Mouse (Mus musculus) liver, embryonic 13.5 days (tissue): ENCODE measurements at regions not wholly inside any gene's neighbourhood (a gene's known extent, or its start where the extent isn't known, plus 50 kb on each side); places are given as distances from the start of the nearest gene placed in this dataset.

ENCODE experiments used
- ATAC-seq: fragments of 200-750 bp; cut with Nextera tagmentation; 2 replicates; pipeline ENCODE4 v1.8.0; 2017; ENCODE audit warnings: low read depth, mild to moderate bottlenecking, moderate number of reproducible peaks, moderate library complexity
- DNase-seq: peaks from one replicate; pipeline ENCODE4 v3.0.0; 2022
- H3K27ac ChIP-seq: fragments of 300-500 bp; sonication (generic); 2 replicates; pipeline ENCODE4 v1.5.1; 2015; ENCODE audit warnings: moderate library complexity, mild to moderate bottlenecking, inconsistent platforms
- H3K27me3 ChIP-seq: fragments of 300-500 bp; sonication (generic); 2 replicates; pipeline ENCODE4 v1.6.1; 2015; ENCODE audit warnings: mild to moderate bottlenecking, inconsistent platforms
- H3K36me3 ChIP-seq: fragments of 300-500 bp; sonication (generic); 2 replicates; pipeline ENCODE4 v1.6.1; 2015; ENCODE audit warnings: mild to moderate bottlenecking, inconsistent platforms
- H3K4me1 ChIP-seq: fragments of 300-500 bp; sonication (generic); replicated peaks from 2 replicates; pipeline ENCODE4 v1.6.1; 2015; ENCODE audit warnings: inconsistent platforms
- H3K4me2 ChIP-seq: fragments of 300-500 bp; sonication (generic); 2 replicates; pipeline ENCODE4 v1.6.1; 2015; ENCODE audit warnings: inconsistent platforms, mild to moderate bottlenecking, moderate library complexity
- H3K4me3 ChIP-seq: fragments of 300-500 bp; sonication (generic); replicated peaks from 2 replicates; pipeline ENCODE4 v1.5.1; 2015; ENCODE audit warnings: mild to moderate bottlenecking, inconsistent platforms
- H3K9ac ChIP-seq: fragments of 300-500 bp; sonication (generic); 2 replicates; pipeline ENCODE4 v1.6.1; 2015; ENCODE audit warnings: mild to moderate bottlenecking, inconsistent platforms
- H3K9me3 ChIP-seq: fragments of 300-500 bp; sonication (generic); replicated peaks from 2 replicates; pipeline ENCODE4 v1.6.1; 2016; ENCODE audit warnings: inconsistent platforms
- whole genome bisulfite sequencing: fragments of 180-500 bp; shearing (Covaris S2); methylation state at CpG from one replicate; pipeline ENCODE4 v1.1.7; 2015; ENCODE audit not compliant: insufficient replicate concordance; 5-methylcytosine and 5-hydroxymethylcytosine counted together

DNA sequence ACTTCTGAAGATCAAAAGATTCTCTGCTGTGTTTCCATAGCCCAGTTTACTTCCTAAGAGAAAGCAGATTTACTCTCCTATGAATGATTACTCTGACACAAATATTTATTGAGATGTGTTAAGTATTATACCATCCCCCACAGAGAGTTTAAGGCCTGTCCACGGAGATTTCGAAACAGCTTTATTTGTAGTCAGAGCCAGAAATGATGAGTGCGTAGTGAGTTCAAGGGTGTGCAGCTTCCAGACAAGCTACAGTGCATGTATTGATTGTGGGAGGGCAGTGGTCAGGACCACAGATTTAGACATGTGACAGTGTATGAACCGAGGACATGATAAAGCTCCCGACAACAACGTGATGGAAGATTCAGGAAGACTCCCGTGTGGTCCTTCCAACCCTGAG, 126.8 kb downstream of the Hlx start:
- no peak for ATAC-seq
- Histone ChIP-seq H3K4me1 (no peaks in the 10 kb centered on the region), H3K9me3 (no peaks in the 10 kb centered on the region), H3K27ac (no peak overlapping the region), H3K4me2 (no peak overlapping the region), H3K4me3 (no peak overlapping the region), H3K9ac (no peak overlapping the region), H3K36me3 (no peaks in the 10 kb centered on the region), H3K27me3 (no peaks in the 10 kb centered on the region)
- DNase-seq, result no peak
- WGBS, result 62% methylated on average over 7 of the region's 7 CpGs

DNA sequence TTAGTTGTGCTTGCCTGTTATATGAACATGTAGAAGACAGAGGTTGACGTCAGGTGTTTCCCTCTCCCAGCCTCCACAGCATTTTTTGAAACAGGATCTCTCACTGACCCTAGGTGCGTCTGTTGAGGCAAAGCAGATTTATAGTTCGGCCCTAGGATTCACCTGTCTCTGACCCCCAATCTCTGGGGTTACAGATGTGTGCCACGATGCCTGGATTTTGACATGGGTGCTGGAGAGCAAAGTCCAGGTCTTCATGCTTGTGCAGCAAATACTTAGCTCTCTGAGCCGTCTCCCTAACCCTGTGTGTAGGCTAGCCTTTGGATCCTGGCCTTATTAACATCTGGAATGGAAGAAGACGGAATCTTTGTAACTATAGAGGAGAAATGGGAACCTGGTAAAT, 129.3 kb downstream of the Hlx start:
- no peak overlapping the region for H3K4me3 ChIP-seq
- no peaks in the 10 kb centered on the region for H3K9me3 ChIP-seq
- ATAC-seq (no peak), DNase-seq (no peak)
- H3K36me3 ChIP-seq, result no peaks in the 10 kb centered on the region
- H3K9ac ChIP-seq, result no peak overlapping the region
- no peak overlapping the region for H3K27ac ChIP-seq
- H3K27me3 ChIP-seq, result no peaks in the 10 kb centered on the region
- no peak overlapping the region for H3K4me2 ChIP-seq
- no peaks in the 10 kb centered on the region for H3K4me1 ChIP-seq
- WGBS, result 68% methylated on average over 6 of the region's 6 CpGs

DNA sequence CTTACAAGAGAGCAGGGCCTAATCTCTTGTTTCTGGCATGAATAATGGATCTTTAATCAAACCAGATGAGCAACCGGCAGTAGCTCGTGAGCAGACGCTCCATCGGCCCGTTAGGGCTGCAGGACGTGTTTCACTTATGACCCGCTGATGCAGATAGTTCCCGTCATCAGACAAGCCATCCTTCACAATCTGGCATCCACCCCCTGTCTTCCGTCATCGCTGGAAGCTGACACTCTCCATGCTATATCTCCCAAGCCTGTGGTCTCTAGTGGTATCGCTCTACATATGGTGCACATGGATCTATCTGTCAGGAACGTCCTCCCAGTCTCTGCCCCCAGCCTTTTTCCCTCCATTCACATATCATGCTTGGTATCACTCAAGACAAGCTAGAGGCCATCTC, 137.0 kb downstream of the Hlx start:
- Histone ChIP-seq H3K9me3 (no peaks in the 10 kb centered on the region), H3K27me3 (no peaks in the 10 kb centered on the region), H3K27ac (no peak overlapping the region), H3K4me1 (no peaks in the 10 kb centered on the region), H3K4me2 (no peak overlapping the region), H3K4me3 (no peak overlapping the region), H3K9ac (no peak overlapping the region), H3K36me3 (no peaks in the 10 kb centered on the region)
- ATAC-seq (no peak), DNase-seq (no peak)
- 71% methylated on average over 12 of the region's 12 CpGs for WGBS

DNA sequence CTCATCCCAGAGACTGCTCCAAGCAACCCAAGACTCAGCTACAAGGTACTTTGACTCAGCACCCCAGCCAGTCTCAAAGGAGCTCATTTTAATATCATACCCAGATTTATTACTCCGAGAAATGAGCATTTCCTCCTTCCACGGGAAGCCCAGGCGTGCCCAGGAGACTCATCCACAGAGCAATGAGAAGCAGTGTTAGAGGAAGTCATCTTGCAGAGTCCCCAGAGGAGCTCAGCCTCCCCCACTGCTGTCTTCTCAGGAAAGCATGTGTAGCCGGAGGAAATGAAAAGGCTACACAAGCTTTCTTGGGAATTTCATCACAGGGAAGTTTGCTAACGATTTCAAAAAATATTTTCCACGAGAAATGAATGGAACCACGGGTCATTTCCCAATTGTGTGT, 141.8 kb downstream of the Hlx start:
- Histone ChIP-seq H3K4me2 (no peak overlapping the region), H3K27ac (no peak overlapping the region), H3K9ac (no peak overlapping the region), H3K27me3 (no peaks in the 10 kb centered on the region), H3K36me3 (no peaks in the 10 kb centered on the region), H3K4me3 (no peak overlapping the region), H3K4me1 (no peaks in the 10 kb centered on the region), H3K9me3 (no peaks in the 10 kb centered on the region)
- ATAC-seq (no peak), DNase-seq (no peak)
- WGBS, result 24% methylated on average over 7 of the region's 7 CpGs

DNA sequence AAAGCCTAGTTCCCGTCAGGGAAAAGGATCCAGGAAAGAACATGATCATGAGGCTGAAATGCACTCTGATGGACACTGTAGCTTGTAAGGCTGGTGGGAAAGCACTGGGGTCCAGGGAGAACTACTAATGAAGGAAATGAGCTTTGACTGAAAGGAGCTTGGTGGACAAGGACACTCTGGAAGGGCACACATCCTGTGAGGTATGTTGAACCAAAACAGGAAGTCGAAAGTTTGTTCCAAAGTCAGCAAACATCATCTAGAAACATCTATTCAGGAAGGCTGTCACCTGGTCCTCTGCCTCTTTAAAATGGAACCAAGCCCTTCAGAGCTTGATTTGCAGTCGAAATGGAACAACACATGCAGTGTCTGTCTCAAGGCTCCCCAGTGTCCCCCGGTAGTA, 143.1 kb downstream of the Hlx start:
- 44% methylated on average over 4 of the region's 4 CpGs for WGBS
- Histone ChIP-seq H3K4me3 (no peak overlapping the region), H3K4me2 (no peak overlapping the region)

DNA sequence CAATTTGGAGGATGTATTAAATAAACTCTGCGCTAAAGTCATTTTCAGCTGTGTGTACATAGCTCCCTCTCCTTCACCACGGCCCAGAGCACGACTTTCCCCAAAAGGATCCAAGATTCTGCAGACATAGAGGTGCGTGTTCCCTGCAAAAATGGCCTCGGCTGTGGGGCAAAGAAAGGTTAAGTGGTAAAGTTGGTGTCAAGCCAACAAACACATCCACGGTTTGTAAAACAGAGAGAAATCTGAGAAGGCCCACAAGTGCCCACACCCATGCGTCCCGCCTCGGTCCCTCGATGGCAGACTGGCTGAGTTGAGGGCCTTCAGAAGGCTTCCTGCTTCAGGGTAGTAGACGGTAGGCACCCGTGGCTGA, 147.9 kb downstream of the Hlx start:
- H3K27me3 ChIP-seq, result no peaks in the 10 kb centered on the region
- no peak overlapping the region for H3K27ac ChIP-seq
- H3K4me2 ChIP-seq, result no peak overlapping the region
- DNase-seq (no peak), ATAC-seq (no peak)
- H3K9ac ChIP-seq, result no peak overlapping the region
- no peaks in the 10 kb centered on the region for H3K4me1 ChIP-seq
- no peaks in the 10 kb centered on the region for H3K36me3 ChIP-seq
- H3K4me3 ChIP-seq, result no peak overlapping the region
- 69% methylated on average over 12 of the region's 12 CpGs for WGBS
- H3K9me3 ChIP-seq, result no peaks in the 10 kb centered on the region

More for the DNA sequence above, 143.1 kb downstream of the Hlx start:
- Histone ChIP-seq H3K9ac (no peak overlapping the region), H3K36me3 (no peaks in the 10 kb centered on the region), H3K27ac (no peak overlapping the region), H3K4me1 (no peaks in the 10 kb centered on the region), H3K9me3 (no peaks in the 10 kb centered on the region), H3K27me3 (no peaks in the 10 kb centered on the region)
- ATAC-seq (no peak), DNase-seq (no peak)

DNA sequence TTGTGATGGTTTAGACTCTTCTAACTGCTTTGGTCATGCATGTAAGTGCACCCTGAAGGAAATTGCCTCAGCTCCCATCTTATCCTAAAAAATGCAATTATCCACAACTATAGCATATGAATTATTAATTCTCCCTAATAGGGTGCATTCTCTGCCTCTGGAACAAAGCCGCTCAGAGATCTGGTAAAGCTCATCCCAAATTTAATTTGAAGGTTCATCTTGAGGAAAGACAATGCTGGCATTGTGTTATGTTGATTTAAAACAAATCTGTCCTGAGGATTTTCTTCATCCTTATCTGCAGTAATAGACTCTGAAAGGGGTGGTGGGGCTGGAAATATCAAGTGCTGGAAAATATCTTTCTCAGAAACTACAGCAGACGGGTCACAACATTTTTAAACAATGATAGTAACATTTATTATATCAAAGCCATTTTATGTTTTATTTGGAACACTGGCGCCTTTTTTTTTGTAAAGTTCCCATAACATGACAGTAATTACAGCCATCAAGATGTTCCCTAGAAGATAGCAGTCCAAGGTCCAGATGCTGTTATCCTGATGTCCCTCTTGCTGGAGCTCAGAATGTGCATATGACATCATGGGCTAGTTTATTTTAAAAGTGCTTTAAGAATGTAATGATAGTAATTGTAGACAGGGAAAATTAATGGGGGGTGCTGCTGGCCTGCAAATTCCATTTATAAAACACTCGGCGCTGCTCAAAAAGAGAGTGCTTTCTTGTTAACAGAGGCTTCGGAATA, 148.5 kb downstream of the Hlx start:
- no peaks in the 10 kb centered on the region for H3K36me3 ChIP-seq
- 66% methylated on average over 6 of the region's 6 CpGs for WGBS
- no peak overlapping the region for H3K4me3 ChIP-seq
- no peaks in the 10 kb centered on the region for H3K9me3 ChIP-seq
- no peaks in the 10 kb centered on the region for H3K27me3 ChIP-seq
- H3K4me1 ChIP-seq, result no peaks in the 10 kb centered on the region
- no peak overlapping the region for H3K27ac ChIP-seq
- H3K4me2 ChIP-seq, result no peak overlapping the region
- no peak for ATAC-seq
- no peak for DNase-seq
- no peak overlapping the region for H3K9ac ChIP-seq

DNA sequence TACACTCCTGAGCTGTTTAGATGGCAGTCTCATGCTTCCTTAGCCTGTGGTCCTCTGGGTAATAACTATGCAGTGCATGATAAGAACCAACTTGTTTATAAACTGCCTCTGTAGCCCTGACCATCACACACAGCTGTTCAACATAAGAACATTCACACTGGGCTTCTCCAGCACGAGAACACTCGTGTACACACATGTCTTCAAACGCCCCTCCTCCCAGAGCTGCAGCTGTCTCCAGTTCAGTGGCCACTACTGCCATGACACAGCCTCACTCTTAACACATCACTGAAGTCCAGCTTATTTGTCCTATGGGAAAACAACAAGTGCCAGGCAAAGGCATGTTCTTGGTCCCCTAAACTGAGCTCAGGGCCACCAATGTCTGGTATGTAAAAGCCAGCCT, 152.9 kb downstream of the Hlx start:
- peak; percentile 36; the same call in 1 of the 2 replicates for ATAC-seq
- no peaks in the 10 kb centered on the region for H3K4me1 ChIP-seq
- no peak for DNase-seq
- H3K4me3 ChIP-seq, result no peak overlapping the region
- no peaks in the 10 kb centered on the region for H3K27me3 ChIP-seq
- H3K4me2 ChIP-seq, result no peak overlapping the region
- H3K27ac ChIP-seq, result no peak overlapping the region
- H3K9me3 ChIP-seq, result no peaks in the 10 kb centered on the region
- H3K9ac ChIP-seq, result no peak overlapping the region
- WGBS, result 60% methylated on average over 3 of the region's 3 CpGs
- H3K36me3 ChIP-seq, result no peaks in the 10 kb centered on the region

DNA sequence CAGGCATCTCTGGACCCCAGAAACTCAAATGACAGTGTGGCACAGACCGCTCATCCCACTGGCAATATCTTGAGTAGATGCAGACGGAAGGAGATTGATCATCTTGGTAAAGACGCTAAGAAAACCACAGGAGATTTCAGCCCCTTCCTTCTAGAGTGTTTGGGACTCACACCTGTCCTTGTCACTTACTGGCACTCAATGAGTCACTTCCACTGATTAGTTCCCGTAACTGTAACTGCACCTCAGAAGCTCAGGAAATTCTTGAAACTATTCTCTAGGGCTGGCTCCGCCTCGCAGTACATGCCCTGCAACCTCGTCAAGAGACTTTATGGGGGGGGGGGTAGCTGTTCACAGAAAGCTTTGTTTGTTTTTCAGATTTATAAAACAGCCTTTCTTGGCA, 155.9 kb downstream of the Hlx start:
- H3K9me3 ChIP-seq, result no peaks in the 10 kb centered on the region
- no peaks in the 10 kb centered on the region for H3K36me3 ChIP-seq
- H3K27me3 ChIP-seq, result no peaks in the 10 kb centered on the region
- H3K4me1 ChIP-seq, result no peaks in the 10 kb centered on the region
- no peak overlapping the region for H3K27ac ChIP-seq
- 49% methylated on average over 7 of the region's 7 CpGs for WGBS
- no peak for ATAC-seq
- H3K9ac ChIP-seq, result no peak overlapping the region
- H3K4me3 ChIP-seq, result no peak overlapping the region
- no peak overlapping the region for H3K4me2 ChIP-seq
- no peak for DNase-seq

DNA sequence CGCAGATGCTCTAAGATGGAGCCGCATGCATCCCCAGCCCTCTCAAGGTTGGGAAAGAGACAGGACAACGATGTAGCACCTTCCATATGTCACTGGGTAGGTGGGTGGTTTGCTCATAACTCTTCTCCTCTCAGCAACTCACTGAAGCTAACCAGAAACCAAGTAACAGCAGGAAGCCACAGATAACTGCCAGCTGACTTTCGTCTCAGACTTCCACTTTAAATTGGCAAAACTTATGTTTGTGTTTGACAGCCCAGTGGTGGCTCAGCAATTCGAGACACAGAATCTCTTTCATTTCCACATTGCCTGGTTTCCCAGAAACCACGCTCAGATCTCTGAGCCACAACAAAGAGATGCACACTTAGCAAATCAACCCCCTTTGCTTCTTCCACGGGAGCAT, 159.1 kb downstream of the Hlx start:
- H3K9me3 ChIP-seq, result no peaks in the 10 kb centered on the region
- H3K9ac ChIP-seq, result no peak overlapping the region
- 34% methylated on average over 7 of the region's 7 CpGs for WGBS
- no peak overlapping the region for H3K4me2 ChIP-seq
- no peak overlapping the region for H3K4me3 ChIP-seq
- no peak overlapping the region for H3K27ac ChIP-seq
- ATAC-seq (no peak), DNase-seq (no peak)
- no peaks in the 10 kb centered on the region for H3K27me3 ChIP-seq
- no peaks in the 10 kb centered on the region for H3K36me3 ChIP-seq
- no peaks in the 10 kb centered on the region for H3K4me1 ChIP-seq

DNA sequence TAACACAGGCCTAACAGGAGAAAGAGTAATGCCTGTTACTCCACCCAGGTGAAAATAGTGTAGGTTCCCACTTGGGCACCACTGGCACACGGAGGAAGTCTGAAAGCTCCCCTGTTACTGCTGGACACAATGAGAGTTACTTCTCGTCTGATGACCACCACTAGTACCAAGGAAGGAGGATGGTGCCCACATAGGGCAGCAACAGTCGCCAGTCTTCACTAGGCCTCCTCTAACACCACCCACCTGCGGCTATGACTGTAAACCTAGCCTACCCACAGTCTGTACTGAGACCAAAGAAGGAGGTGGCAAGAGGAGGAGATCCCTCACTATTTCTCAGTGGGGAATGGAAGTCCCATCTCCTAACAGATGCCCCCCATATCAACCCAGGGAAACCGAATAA, 161.7 kb downstream of the Hlx start:
- Histone ChIP-seq H3K27me3 (no peaks in the 10 kb centered on the region), H3K4me1 (no peaks in the 10 kb centered on the region), H3K4me3 (no peak overlapping the region), H3K36me3 (no peaks in the 10 kb centered on the region), H3K4me2 (no peak overlapping the region), H3K9me3 (no peaks in the 10 kb centered on the region), H3K27ac (no peak overlapping the region), H3K9ac (no peak overlapping the region)
- no peak for ATAC-seq
- WGBS, result 58% methylated on average over 5 of the region's 5 CpGs
- DNase-seq, result no peak

DNA sequence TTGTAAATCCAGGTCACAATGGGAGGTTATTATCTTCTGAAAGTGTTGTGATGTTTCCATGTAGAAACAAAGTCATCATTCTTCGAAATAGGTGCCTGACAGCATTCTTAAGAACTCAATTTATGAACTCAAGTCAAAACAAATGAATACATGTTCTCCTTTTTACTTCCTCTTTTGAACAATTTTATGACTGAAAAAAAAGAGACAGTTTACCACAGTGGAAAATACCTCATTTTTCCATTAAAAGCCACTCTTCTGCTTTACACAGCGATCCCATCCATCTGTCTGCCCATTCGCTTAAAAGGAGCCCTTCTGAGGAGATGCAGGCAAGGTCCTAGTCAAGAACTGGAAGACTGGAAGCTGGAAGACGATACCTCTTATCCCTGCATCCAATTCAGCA, 169.5 kb downstream of the Hlx start:
- H3K4me1 ChIP-seq, result no peaks in the 10 kb centered on the region
- WGBS, result 60% methylated on average over 4 of the region's 4 CpGs
- no peak overlapping the region for H3K9ac ChIP-seq
- no peaks in the 10 kb centered on the region for H3K36me3 ChIP-seq
- H3K27ac ChIP-seq, result no peak overlapping the region
- H3K4me2 ChIP-seq, result no peak overlapping the region
- H3K4me3 ChIP-seq, result no peak overlapping the region
- H3K27me3 ChIP-seq, result no peaks in the 10 kb centered on the region
- no peaks in the 10 kb centered on the region for H3K9me3 ChIP-seq
- DNase-seq (no peak), ATAC-seq (no peak)
